Mouse (Mus musculus): ENCODE measurements at regions not wholly inside any gene's neighbourhood (a gene's known extent, or its start where the extent isn't known, plus 50 kb on each side); places are given as distances from the start of the nearest gene placed in this dataset.

GRCm38 (mm10) chr10:44723845-44724244 lies 195.5 kb upstream of the Prdm1 start:
- TF ChIP-seq POLR2A (IDR thresholded peaks at IDR 0.05; ENCODE audit: low read depth, low read length): no peak
- TF ChIP-seq CTCF (IDR thresholded peaks at IDR 0.05; ENCODE audit: borderline replicate concordance, insufficient read depth, low read length): no peak
- no peak overlapping the region for H3K4me3 ChIP-seq (ENCODE audit: insufficient read depth, low read length)
- H3K27ac ChIP-seq (ENCODE audit: insufficient read depth, low read length): no peak overlapping the region
- H3K4me1 ChIP-seq (ENCODE audit: control insufficient read depth, insufficient read depth, low read length): peaks cover 2% of the 10 kb centered on the region; the same call in 1 of the 2 replicates

- TF ChIP-seq CTCF (IDR thresholded peaks at IDR 0.05; ENCODE audit: borderline replicate concordance, insufficient read depth, low read length): no peak
- TF ChIP-seq POLR2A (IDR thresholded peaks at IDR 0.05; ENCODE audit: low read depth, low read length): no peak
- H3K4me1 ChIP-seq (ENCODE audit: control insufficient read depth, insufficient read depth, low read length): peaks cover 2% of the 10 kb centered on the region; the same call in 1 of the 2 replicates
- no peak overlapping the region for H3K27ac ChIP-seq (ENCODE audit: insufficient read depth, low read length)
- H3K4me3 ChIP-seq (ENCODE audit: insufficient read depth, low read length): no peak overlapping the region
Observed at GRCm38 (mm10) chr10:44723321-44723720, 195.0 kb upstream of the Prdm1 start.

GRCm38 (mm10) chr10:44721670-44722069 lies 193.4 kb upstream of the Prdm1 start:
- Histone ChIP-seq H3K27ac (ENCODE audit: insufficient read depth, low read length) (no peak overlapping the region), H3K4me3 (ENCODE audit: insufficient read depth, low read length) (no peak overlapping the region), H3K4me1 (ENCODE audit: control insufficient read depth, insufficient read depth, low read length) (peaks cover 2% of the 10 kb centered on the region; the same call in 1 of the 2 replicates)
- no peak for TF ChIP-seq POLR2A (IDR thresholded peaks at IDR 0.05; ENCODE audit: low read depth, low read length)
- TF ChIP-seq CTCF (IDR thresholded peaks at IDR 0.05; ENCODE audit: borderline replicate concordance, insufficient read depth, low read length): no peak

GRCm38 (mm10) chr10:44716612-44717011 lies 188.3 kb upstream of the Prdm1 start:
- no peaks in the 10 kb centered on the region for H3K4me1 ChIP-seq (ENCODE audit: control insufficient read depth, insufficient read depth, low read length)
- H3K4me3 ChIP-seq (ENCODE audit: insufficient read depth, low read length): no peak overlapping the region
- TF ChIP-seq POLR2A (IDR thresholded peaks at IDR 0.05; ENCODE audit: low read depth, low read length) (no peak), CTCF (IDR thresholded peaks at IDR 0.05; ENCODE audit: borderline replicate concordance, insufficient read depth, low read length) (no peak)
- H3K27ac ChIP-seq (ENCODE audit: insufficient read depth, low read length): no peak overlapping the region

- no peak overlapping the region for H3K4me3 ChIP-seq (ENCODE audit: insufficient read depth, low read length)
- H3K4me1 ChIP-seq (ENCODE audit: control insufficient read depth, insufficient read depth, low read length): no peaks in the 10 kb centered on the region
- TF ChIP-seq CTCF (IDR thresholded peaks at IDR 0.05; ENCODE audit: borderline replicate concordance, insufficient read depth, low read length) (no peak), POLR2A (IDR thresholded peaks at IDR 0.05; ENCODE audit: low read depth, low read length) (no peak)
- H3K27ac ChIP-seq (ENCODE audit: insufficient read depth, low read length): no peak overlapping the region
Observed at GRCm38 (mm10) chr10:44715902-44716301, 187.6 kb upstream of the Prdm1 start.

- H3K4me3 ChIP-seq (ENCODE audit: insufficient read depth, low read length): no peak overlapping the region
- H3K4me1 ChIP-seq (ENCODE audit: control insufficient read depth, insufficient read depth, low read length): no peaks in the 10 kb centered on the region
- TF ChIP-seq CTCF (IDR thresholded peaks at IDR 0.05; ENCODE audit: borderline replicate concordance, insufficient read depth, low read length) (no peak), POLR2A (IDR thresholded peaks at IDR 0.05; ENCODE audit: low read depth, low read length) (no peak)
- H3K27ac ChIP-seq (ENCODE audit: insufficient read depth, low read length): no peak overlapping the region
Observed at GRCm38 (mm10) chr10:44708830-44709229, 180.5 kb upstream of the Prdm1 start.

- no peaks in the 10 kb centered on the region for H3K4me1 ChIP-seq (ENCODE audit: control insufficient read depth, insufficient read depth, low read length)
- H3K27ac ChIP-seq (ENCODE audit: insufficient read depth, low read length): no peak overlapping the region
- TF ChIP-seq POLR2A (IDR thresholded peaks at IDR 0.05; ENCODE audit: low read depth, low read length): no peak
- no peak for TF ChIP-seq CTCF (IDR thresholded peaks at IDR 0.05; ENCODE audit: borderline replicate concordance, insufficient read depth, low read length)
- no peak overlapping the region for H3K4me3 ChIP-seq (ENCODE audit: insufficient read depth, low read length)
Observed at GRCm38 (mm10) chr10:44704143-44704542, 175.8 kb upstream of the Prdm1 start.

- no peak overlapping the region for H3K27ac ChIP-seq (ENCODE audit: insufficient read depth, low read length)
- no peak overlapping the region for H3K4me3 ChIP-seq (ENCODE audit: insufficient read depth, low read length)
- no peaks in the 10 kb centered on the region for H3K4me1 ChIP-seq (ENCODE audit: control insufficient read depth, insufficient read depth, low read length)
- TF ChIP-seq CTCF (IDR thresholded peaks at IDR 0.05; ENCODE audit: borderline replicate concordance, insufficient read depth, low read length) (no peak), POLR2A (IDR thresholded peaks at IDR 0.05; ENCODE audit: low read depth, low read length) (no peak)
Observed at GRCm38 (mm10) chr10:44702108-44702507, 173.8 kb upstream of the Prdm1 start.

GRCm38 (mm10) chr10:44699988-44700537 lies 171.8 kb upstream of the Prdm1 start:
- TF ChIP-seq POLR2A (IDR thresholded peaks at IDR 0.05; ENCODE audit: low read depth, low read length): no peak
- TF ChIP-seq CTCF (IDR thresholded peaks at IDR 0.05; ENCODE audit: borderline replicate concordance, insufficient read depth, low read length): no peak
- Histone ChIP-seq H3K27ac (ENCODE audit: insufficient read depth, low read length) (no peak overlapping the region), H3K4me3 (ENCODE audit: insufficient read depth, low read length) (no peak overlapping the region), H3K4me1 (ENCODE audit: control insufficient read depth, insufficient read depth, low read length) (no peaks in the 10 kb centered on the region)

GRCm38 (mm10) chr10:44697966-44698365 lies 169.7 kb upstream of the Prdm1 start:
- H3K27ac ChIP-seq (ENCODE audit: insufficient read depth, low read length): no peak overlapping the region
- H3K4me1 ChIP-seq (ENCODE audit: control insufficient read depth, insufficient read depth, low read length): no peaks in the 10 kb centered on the region
- TF ChIP-seq POLR2A (IDR thresholded peaks at IDR 0.05; ENCODE audit: low read depth, low read length) (no peak), CTCF (IDR thresholded peaks at IDR 0.05; ENCODE audit: borderline replicate concordance, insufficient read depth, low read length) (no peak)
- no peak overlapping the region for H3K4me3 ChIP-seq (ENCODE audit: insufficient read depth, low read length)

All from embryonic fibroblast, embryonic 13.5 days (primary cell).